Mouse (Mus musculus) spleen, adult 2 months (tissue): ENCODE measurements around the gene Cercam.

ENCODE experiments used
- CTCF ChIP-seq: fragments of 200-500 bp; IDR thresholded peaks from 2 replicates; pipeline ENCODE4 v1.5.1; 2011; ENCODE audit warnings: mild to moderate bottlenecking, inconsistent platforms; ENCODE audit not compliant: insufficient read depth, insufficient read length, insufficient replicate concordance; ENCODE audit errors: extremely low read depth
- POLR2A ChIP-seq: fragments of 200-500 bp; IDR thresholded peaks from 2 replicates; pipeline ENCODE4 v1.6.1; 2011; ENCODE audit warnings: low read depth, low read length, inconsistent platforms

DNA sequence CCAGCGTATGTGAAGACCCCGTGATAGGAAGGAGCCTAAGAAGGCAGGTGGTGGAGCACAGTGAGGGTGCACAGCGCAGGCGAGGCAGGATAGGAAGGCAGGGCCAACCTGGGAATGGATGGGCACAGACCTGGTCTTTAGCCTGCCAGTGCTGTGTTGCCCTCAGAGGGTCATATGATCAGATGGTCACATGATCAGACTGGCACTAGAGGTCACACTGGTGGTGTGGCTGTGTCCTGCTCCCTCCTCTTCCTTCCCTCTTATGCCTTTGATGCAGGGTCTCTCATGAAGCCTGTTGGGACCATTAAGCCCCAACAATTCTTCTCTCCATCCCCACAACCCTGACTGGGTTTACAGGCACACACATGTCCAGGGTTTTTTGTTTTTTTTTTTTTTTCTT is 4.8 kb downstream of the Cercam start:
- TF ChIP-seq CTCF (no peak), POLR2A (no peak)
